Mouse (Mus musculus): ENCODE data around the gene Gm28048. TPM values are rescaled to one million over a fixed set of nuclear protein-coding genes. Genes with fewer than 3 reads are reported as not detected.

Gm28048 gene
- polyA plus RNA-seq, 1 experiment from 2014 or later: 31.7 TPM

GRCm38 (mm10) chr11:22859633-22860334 lies 122.1 kb downstream of the Gm28048 start:
- Histone ChIP-seq H3K4me3 (ENCODE audit: inconsistent target) (peak overlapping the region; percentile 64), H3K79me2 (ENCODE audit: inconsistent target) (peaks cover 50% of the 10 kb centered on the region)
- WGBS (ENCODE audit: missing documents): under 1% methylated on average over 44 of the region's 55 CpGs

GRCm38 (mm10) chr11:22859301-22859632 lies 122.6 kb downstream of the Gm28048 start:
- Histone ChIP-seq H3K36me3 (ENCODE audit: inconsistent target) (no peaks in the 10 kb centered on the region), H3K4me3 (ENCODE audit: inconsistent target) (peak overlapping the region; percentile 96), H3K79me2 (ENCODE audit: inconsistent target) (peaks cover 55% of the 10 kb centered on the region), H3K27ac (peak overlapping the region; percentile 91)
- WGBS (ENCODE audit: missing documents): 0% methylated on average over 31 of the region's 41 CpGs

More at GRCm38 (mm10) chr11:22859633-22860334, 122.1 kb downstream of the Gm28048 start:
- no peaks in the 10 kb centered on the region for H3K36me3 ChIP-seq (ENCODE audit: inconsistent target)
- H3K27ac ChIP-seq: peak overlapping the region; percentile 96

GRCm38 (mm10) chr11:22858441-22859300 lies 123.2 kb downstream of the Gm28048 start:
- Histone ChIP-seq H3K4me3 (ENCODE audit: inconsistent target) (peak overlapping the region; percentile 96), H3K36me3 (ENCODE audit: inconsistent target) (no peaks in the 10 kb centered on the region), H3K79me2 (ENCODE audit: inconsistent target) (peaks cover 61% of the 10 kb centered on the region), H3K27ac (peak overlapping the region; percentile 91)
- WGBS (ENCODE audit: missing documents): 0% methylated on average over 50 of the region's 50 CpGs

GRCm38 (mm10) chr11:22857705-22858440 lies 124.0 kb downstream of the Gm28048 start:
- H3K4me3 ChIP-seq (ENCODE audit: inconsistent target): peak overlapping the region; percentile 96
- no peaks in the 10 kb centered on the region for H3K36me3 ChIP-seq (ENCODE audit: inconsistent target)
- H3K79me2 ChIP-seq (ENCODE audit: inconsistent target): peaks cover 69% of the 10 kb centered on the region
- H3K27ac ChIP-seq: peak overlapping the region; percentile 91
- WGBS (ENCODE audit: missing documents): 3% methylated on average over 25 of the region's 25 CpGs

DNA sequence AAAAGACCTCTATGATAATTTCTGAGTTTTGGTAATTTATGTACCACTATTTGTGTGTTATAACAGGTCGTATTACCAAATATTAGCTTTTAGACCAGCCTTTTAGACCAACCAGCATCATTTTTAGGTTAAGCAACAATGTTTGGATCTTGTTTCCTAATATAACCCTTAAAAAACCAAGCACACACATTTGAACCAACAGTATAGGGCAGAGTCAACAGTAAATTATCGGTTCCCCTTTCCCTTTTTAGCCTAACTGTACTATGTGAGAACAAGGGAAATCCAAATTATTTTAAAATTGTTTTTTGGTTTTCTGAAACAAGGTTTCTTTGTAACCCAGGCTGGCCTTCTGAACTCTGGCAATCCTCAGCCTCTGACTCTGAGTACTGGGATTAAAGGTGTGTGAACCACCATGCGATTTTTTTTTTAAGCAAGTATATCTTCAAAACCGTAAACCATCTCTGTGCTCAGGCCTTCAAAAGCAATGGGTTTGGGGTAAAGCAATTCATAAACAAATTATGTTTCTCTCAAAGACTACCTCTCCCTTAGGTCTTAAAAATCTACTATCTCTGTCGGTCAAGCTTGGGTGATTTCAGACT lies 124.7 kb downstream of the Gm28048 start:
- Histone ChIP-seq H3K36me3 (ENCODE audit: inconsistent target) (no peaks in the 10 kb centered on the region), H3K27ac (peak overlapping the region; percentile 91), H3K79me2 (ENCODE audit: inconsistent target) (peaks cover 76% of the 10 kb centered on the region), H3K4me3 (ENCODE audit: inconsistent target) (peak overlapping the region; percentile 96)
- WGBS (ENCODE audit: missing documents): 6% methylated on average over 5 of the region's 5 CpGs

- Histone ChIP-seq H3K27ac (peak overlapping the region; percentile 91), H3K79me2 (ENCODE audit: inconsistent target) (peaks cover 83% of the 10 kb centered on the region), H3K4me3 (ENCODE audit: inconsistent target) (peak overlapping the region; percentile 96), H3K36me3 (ENCODE audit: inconsistent target) (no peaks in the 10 kb centered on the region)
- 0% methylated on average over 1 of the region's 3 CpGs for WGBS (ENCODE audit: missing documents)
These were observed 125.4 kb downstream of the Gm28048 start for GRCm38 (mm10) chr11:22856371-22856965.

GRCm38 (mm10) chr11:22854571-22854970 lies 127.3 kb downstream of the Gm28048 start:
- Histone ChIP-seq H3K4me3 (ENCODE audit: inconsistent target) (no peak overlapping the region), H3K27ac (peak overlapping the region; percentile 87), H3K79me2 (ENCODE audit: inconsistent target) (peaks cover 97% of the 10 kb centered on the region), H3K36me3 (ENCODE audit: inconsistent target) (no peaks in the 10 kb centered on the region)
- WGBS (ENCODE audit: missing documents): 42% methylated on average over 4 of the region's 4 CpGs

GRCm38 (mm10) chr11:22853477-22854157 lies 128.3 kb downstream of the Gm28048 start:
- no peaks in the 10 kb centered on the region for H3K36me3 ChIP-seq (ENCODE audit: inconsistent target)
- WGBS (ENCODE audit: missing documents): 6% methylated on average over 2 of the region's 2 CpGs
- no peak overlapping the region for H3K4me3 ChIP-seq (ENCODE audit: inconsistent target)
- peaks cover 100% of the 10 kb centered on the region for H3K79me2 ChIP-seq (ENCODE audit: inconsistent target)
- H3K27ac ChIP-seq: peak overlapping the region; percentile 87

GRCm38 (mm10) chr11:22852510-22852909 lies 129.4 kb downstream of the Gm28048 start:
- Histone ChIP-seq H3K36me3 (ENCODE audit: inconsistent target) (no peaks in the 10 kb centered on the region), H3K79me2 (ENCODE audit: inconsistent target) (peaks cover 100% of the 10 kb centered on the region), H3K27ac (peak overlapping the region; percentile 87), H3K4me3 (ENCODE audit: inconsistent target) (no peak overlapping the region)
- WGBS (ENCODE audit: missing documents): 63% methylated on average over 1 of the region's 1 CpGs

DNA sequence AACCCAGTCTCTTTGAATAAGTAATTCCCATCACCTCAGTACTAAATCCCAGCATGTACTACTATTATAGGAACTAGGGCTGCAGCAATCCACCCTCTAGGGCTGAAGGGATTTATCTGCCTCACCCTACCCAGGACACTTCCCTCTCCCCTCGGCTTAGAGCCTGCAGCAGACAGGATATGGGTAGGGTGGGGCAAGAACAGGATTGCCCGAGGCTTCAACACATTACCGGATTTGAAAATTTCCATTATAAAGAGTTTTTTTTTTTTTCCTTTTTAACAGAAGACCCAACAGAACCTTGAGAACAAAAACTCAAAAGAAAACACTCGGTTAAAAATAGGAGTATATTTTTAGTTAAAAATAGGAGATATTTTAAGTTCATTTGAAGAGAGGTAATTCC lies 130.5 kb downstream of the Gm28048 start:
- H3K36me3 ChIP-seq (ENCODE audit: inconsistent target): no peaks in the 10 kb centered on the region
- peak overlapping the region; percentile 87 for H3K27ac ChIP-seq
- no peak overlapping the region for H3K4me3 ChIP-seq (ENCODE audit: inconsistent target)
- peaks cover 100% of the 10 kb centered on the region for H3K79me2 ChIP-seq (ENCODE audit: inconsistent target)
- WGBS (ENCODE audit: missing documents): 3% methylated on average over 4 of the region's 4 CpGs

GRCm38 (mm10) chr11:22850077-22850476 lies 131.8 kb downstream of the Gm28048 start:
- H3K79me2 ChIP-seq (ENCODE audit: inconsistent target): peaks cover 100% of the 10 kb centered on the region
- H3K4me3 ChIP-seq (ENCODE audit: inconsistent target): no peak overlapping the region
- peak overlapping the region; percentile 87 for H3K27ac ChIP-seq
- 17% methylated on average over 4 of the region's 4 CpGs for WGBS (ENCODE audit: missing documents)
- H3K36me3 ChIP-seq (ENCODE audit: inconsistent target): no peaks in the 10 kb centered on the region

DNA sequence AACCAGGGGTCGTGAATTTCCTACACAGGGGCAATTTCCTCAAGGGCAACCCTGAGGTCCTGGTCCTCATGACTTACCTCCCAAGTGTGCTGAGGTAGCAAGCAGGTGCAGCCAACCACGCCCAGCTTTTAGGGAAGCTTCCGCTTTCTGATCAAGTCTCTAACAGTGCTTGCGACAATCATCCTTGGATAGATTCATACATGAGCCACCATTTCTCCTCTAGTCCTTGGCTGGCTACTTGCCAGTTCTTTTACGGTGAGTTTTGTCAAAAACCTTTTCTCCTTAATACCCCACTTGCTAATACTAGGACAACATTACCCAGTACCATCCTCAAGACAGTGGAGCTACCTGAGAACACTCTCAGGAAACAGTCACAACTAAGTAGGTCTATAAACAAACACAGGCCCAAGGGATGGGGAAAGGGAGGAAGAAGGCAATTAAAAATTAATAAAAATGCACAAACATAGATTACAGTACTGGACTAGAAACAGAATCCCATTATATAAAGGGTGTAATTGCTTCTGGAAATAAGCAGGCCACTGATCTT lies 133.2 kb downstream of the Gm28048 start:
- Histone ChIP-seq H3K36me3 (ENCODE audit: inconsistent target) (no peaks in the 10 kb centered on the region), H3K27ac (peak overlapping the region; percentile 87), H3K4me3 (ENCODE audit: inconsistent target) (no peak overlapping the region), H3K79me2 (ENCODE audit: inconsistent target) (peaks cover 100% of the 10 kb centered on the region)
- WGBS (ENCODE audit: missing documents): 21% methylated on average over 5 of the region's 5 CpGs

Measured in macrophage (primary cell).